Comparison of ENCODE assay signal across 10 mouse cellular contexts in genomic region chr2:92140383-92140782, GRCm38 (mm10). TPM values are rescaled to one million over a fixed set of nuclear protein-coding genes. Genes with fewer than 3 reads are reported as not detected.
DNase-seq lines count a peak whose midpoint lies in the region; ATAC-seq and TF ChIP-seq lines count a peak whose summit lies in the region.
"Had no signal": no experiment of that assay in that cellular context is flagged by ENCODE, and none has a peak within 500 bp of the region (broad histone marks: within the 10 kb centered on the region; RNA-seq: fewer than 3 reads in every experiment).

No protein-coding gene starts in this region.

- H3K27ac ChIP-seq in heart, embryonic 14.5 days (replicated peaks in 1 of 2; ENCODE audit: control insufficient read depth in 1 of 2, insufficient read depth in 1 of 2, low read depth in 2 of 2, low read length in 2 of 2): no peak overlapping the region
- no peak overlapping the region for H3K27ac ChIP-seq in ES-Bruce4 (ENCODE audit: insufficient read depth, low read length)
- H3K27ac ChIP-seq in forebrain, embryonic 13.5 days: no peak overlapping the region
- no peak overlapping the region for H3K27ac ChIP-seq in liver, postnatal 0 days (ENCODE audit: low read depth)

- peak overlapping the region in 1 of 2 experiments; percentile 29; a peak in 2 of 4 replicates for H3K4me3 ChIP-seq in heart, embryonic 14.5 days (ENCODE audit: control insufficient read depth in 1 of 2, insufficient read depth in 1 of 2, low read depth in 1 of 2, low read length in 2 of 2)
- peak overlapping the region; percentile 39 for H3K4me3 ChIP-seq in ES-Bruce4 (ENCODE audit: low read depth, low read length)
- no peak overlapping the region for H3K4me3 ChIP-seq in forebrain, embryonic 13.5 days
- H3K4me3 ChIP-seq in liver, postnatal 0 days (ENCODE audit: low read depth, low read length): no peak overlapping the region

- TF ChIP-seq EP300 in ES-Bruce4 (IDR thresholded peaks at IDR 0.05; ENCODE audit: insufficient read depth, low read depth, low read length): no peak
- TF ChIP-seq EP300 in liver, postnatal 0 days (IDR thresholded peaks at IDR 0.05; ENCODE audit: low read depth): no peak

- ATAC-seq in heart, embryonic 14.5 days (ENCODE audit: insufficient number of reproducible peaks, insufficient read depth, low FRiP score, low read depth): no peak
- ATAC-seq in forebrain, embryonic 13.5 days: no peak
- ATAC-seq in liver, postnatal 0 days: no peak

- H3K36me3 ChIP-seq in heart, embryonic 14.5 days (ENCODE audit: control insufficient read depth, insufficient read depth, low read length): no peaks in the 10 kb centered on the region
- no peaks in the 10 kb centered on the region for H3K36me3 ChIP-seq in ES-Bruce4 (ENCODE audit: control insufficient read depth, insufficient read depth, low read length, poor library complexity, severe bottlenecking)
- no peaks in the 10 kb centered on the region for H3K36me3 ChIP-seq in forebrain, embryonic 13.5 days (ENCODE audit: poor library complexity, severe bottlenecking)
- H3K36me3 ChIP-seq in liver, postnatal 0 days (replicated peaks; ENCODE audit: insufficient read depth, low read length): no peaks in the 10 kb centered on the region

- WGBS in heart, embryonic 14.5 days: 16% methylated on average over 7 of the region's 7 CpGs
- 7% methylated on average over 7 of the region's 7 CpGs for WGBS in forebrain, embryonic 13.5 days
- WGBS in liver, postnatal 0 days (ENCODE audit: insufficient replicate concordance): 57% methylated on average over 7 of the region's 7 CpGs

- TF ChIP-seq CTCF in ES-Bruce4 (IDR thresholded peaks at IDR 0.05; ENCODE audit: low read depth, low read length): no peak
- no peak for TF ChIP-seq CTCF in liver, postnatal 0 days (IDR thresholded peaks at IDR 0.05; ENCODE audit: low read depth)

- H3K4me1 ChIP-seq in heart, embryonic 14.5 days (ENCODE audit: control insufficient read depth in 2 of 2, insufficient read depth in 2 of 2, low read length in 2 of 2): peaks cover 0 to 5% of the 10 kb centered on the region in 2 experiments; a peak in 2 of 4 replicates
- peaks cover 4% of the 10 kb centered on the region for H3K4me1 ChIP-seq in ES-Bruce4 (ENCODE audit: control insufficient read depth, insufficient read depth, low read length)
- H3K4me1 ChIP-seq in forebrain, embryonic 13.5 days: peaks cover 13% of the 10 kb centered on the region
- H3K4me1 ChIP-seq in liver, postnatal 0 days (ENCODE audit: insufficient read depth): peaks cover 2% of the 10 kb centered on the region; the same call in 1 of the 2 replicates

- intact Hi-C loops in heart, postnatal 14 days (cut with DNase I): no loop called here

- TF ChIP-seq POLR2A in ES-Bruce4 (IDR thresholded peaks at IDR 0.05; ENCODE audit: insufficient read depth, low read length): no peak

- H3K9ac ChIP-seq in heart, embryonic 14.5 days (ENCODE audit: low read length): peak overlapping the region; percentile 60
- no peak overlapping the region for H3K9ac ChIP-seq in ES-Bruce4 (ENCODE audit: low read depth, poor library complexity, severe bottlenecking)
- H3K9ac ChIP-seq in forebrain, embryonic 13.5 days: no peak overlapping the region
- no peak overlapping the region for H3K9ac ChIP-seq in liver, postnatal 0 days (replicated peaks)

- peak overlapping the region; percentile 70 for H3K4me2 ChIP-seq in heart, embryonic 14.5 days (ENCODE audit: low read length)
- H3K4me2 ChIP-seq in forebrain, embryonic 13.5 days: peak overlapping the region; percentile 41; the same call in 1 of the 2 replicates
- H3K4me2 ChIP-seq in liver, postnatal 0 days (ENCODE audit: low read depth, low read length): peak overlapping the region; percentile 40; the same call in 1 of the 2 replicates

- H3K9me3 ChIP-seq in heart, embryonic 14.5 days (ENCODE audit: control insufficient read depth, low read length): no peaks in the 10 kb centered on the region
- H3K9me3 ChIP-seq in ES-Bruce4 (replicated peaks; ENCODE audit: control insufficient read depth, insufficient read depth, low read length, poor library complexity, severe bottlenecking): no peaks in the 10 kb centered on the region
- H3K9me3 ChIP-seq in forebrain, embryonic 13.5 days (replicated peaks): no peaks in the 10 kb centered on the region
- no peaks in the 10 kb centered on the region for H3K9me3 ChIP-seq in liver, postnatal 0 days (ENCODE audit: low read length)

- H3K27me3 ChIP-seq in heart, embryonic 14.5 days (ENCODE audit: control insufficient read depth, insufficient read depth, low read length): no peaks in the 10 kb centered on the region
- no peaks in the 10 kb centered on the region for H3K27me3 ChIP-seq in ES-Bruce4 (ENCODE audit: control insufficient read depth, insufficient read depth, low read length, poor library complexity, severe bottlenecking)
- no peaks in the 10 kb centered on the region for H3K27me3 ChIP-seq in forebrain, embryonic 13.5 days
- H3K27me3 ChIP-seq in liver, postnatal 0 days (ENCODE audit: insufficient read depth, low read length): no peaks in the 10 kb centered on the region

- no peak for DNase-seq in heart, postnatal 14 days
- no peak for DNase-seq in liver, postnatal 0 days
- DNase-seq in T-cell, adult 2 months (ENCODE audit: low spot score): no peak
- DNase-seq in urinary bladder, adult 18-20 months (ENCODE audit: low spot score in 2 of 2): no peak
- DNase-seq in right cerebral cortex, postnatal 4 days: no peak
- DNase-seq: cerebellum, postnatal 10 days; gastrocnemius, postnatal 14 days had no signal

RNA-seq across cellular contexts. Expression of gene Phf21a, which starts 47.5 kb away (rescaled TPM):
- polyA plus RNA-seq in heart, embryonic 14.5 days (2014; fragmentation: Nextera tagmentation; extraction: Ambion mirVana): 17.7 and 20.2 TPM in 2 replicates
- 10 to 100 TPM; 32.6 to 33.6 TPM for total RNA-seq in heart, postnatal 14 days (2021)
- 47.0 and 52.2 TPM in 2 replicates for polyA plus RNA-seq in ES-Bruce4 (2011; ENCODE audit: insufficient read depth, insufficient read length, low read depth, missing spikeins)
- 43.7 and 44.2 TPM in 2 replicates for polyA plus RNA-seq in forebrain, embryonic 13.5 days (2015; fragmentation: Nextera tagmentation; extraction: Ambion mirVana)
- polyA plus RNA-seq in liver, postnatal 0 days (2015; fragmentation: Nextera tagmentation; extraction: Ambion mirVana): 2.7 TPM in 2 replicates
